Mouse (Mus musculus): ENCODE measurements at regions not wholly inside any gene's neighbourhood (a gene's known extent, or its start where the extent isn't known, plus 50 kb on each side); places are given as distances from the start of the nearest gene placed in this dataset.

DNA sequence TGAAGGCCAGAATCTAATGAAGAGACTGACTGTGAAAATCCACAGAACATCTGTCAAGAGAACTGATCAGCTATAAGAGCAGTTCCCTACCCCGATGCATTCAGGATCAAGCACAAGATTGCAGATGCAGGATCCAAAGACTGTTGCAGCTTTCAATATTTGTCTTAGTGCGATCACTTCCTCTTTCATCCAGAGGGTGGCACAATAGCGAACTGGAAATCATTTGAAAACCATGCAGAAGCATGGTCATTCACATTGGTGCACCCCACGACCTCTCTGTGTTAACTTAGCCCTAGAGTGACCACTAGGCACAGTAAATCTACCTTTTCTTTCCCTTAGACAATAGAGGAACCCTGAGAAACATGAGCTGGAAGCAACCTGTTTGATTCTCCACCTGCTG is 55.8 kb upstream of the Pak3 start:
- no peak for DNase-seq (ENCODE audit: low spot score in 2 of 2)

GRCm38 (mm10) chrX:143448636-143449346 is 54.7 kb upstream of the Chrdl1 start:
- no peak for DNase-seq (ENCODE audit: low spot score in 2 of 2)

GRCm38 (mm10) chrX:143444581-143444980 is 50.5 kb upstream of the Chrdl1 start:
- peak in 1 of 2 experiments; percentile 5 for DNase-seq (ENCODE audit: low spot score in 2 of 2)
